Mouse (Mus musculus): ENCODE data around the gene Gak. TPM values are rescaled to one million over a fixed set of nuclear protein-coding genes. Genes with fewer than 3 reads are reported as not detected.

Gak gene
- polyA plus RNA-seq, 1 experiment from 2014 or later: 36.1 TPM

DNA sequence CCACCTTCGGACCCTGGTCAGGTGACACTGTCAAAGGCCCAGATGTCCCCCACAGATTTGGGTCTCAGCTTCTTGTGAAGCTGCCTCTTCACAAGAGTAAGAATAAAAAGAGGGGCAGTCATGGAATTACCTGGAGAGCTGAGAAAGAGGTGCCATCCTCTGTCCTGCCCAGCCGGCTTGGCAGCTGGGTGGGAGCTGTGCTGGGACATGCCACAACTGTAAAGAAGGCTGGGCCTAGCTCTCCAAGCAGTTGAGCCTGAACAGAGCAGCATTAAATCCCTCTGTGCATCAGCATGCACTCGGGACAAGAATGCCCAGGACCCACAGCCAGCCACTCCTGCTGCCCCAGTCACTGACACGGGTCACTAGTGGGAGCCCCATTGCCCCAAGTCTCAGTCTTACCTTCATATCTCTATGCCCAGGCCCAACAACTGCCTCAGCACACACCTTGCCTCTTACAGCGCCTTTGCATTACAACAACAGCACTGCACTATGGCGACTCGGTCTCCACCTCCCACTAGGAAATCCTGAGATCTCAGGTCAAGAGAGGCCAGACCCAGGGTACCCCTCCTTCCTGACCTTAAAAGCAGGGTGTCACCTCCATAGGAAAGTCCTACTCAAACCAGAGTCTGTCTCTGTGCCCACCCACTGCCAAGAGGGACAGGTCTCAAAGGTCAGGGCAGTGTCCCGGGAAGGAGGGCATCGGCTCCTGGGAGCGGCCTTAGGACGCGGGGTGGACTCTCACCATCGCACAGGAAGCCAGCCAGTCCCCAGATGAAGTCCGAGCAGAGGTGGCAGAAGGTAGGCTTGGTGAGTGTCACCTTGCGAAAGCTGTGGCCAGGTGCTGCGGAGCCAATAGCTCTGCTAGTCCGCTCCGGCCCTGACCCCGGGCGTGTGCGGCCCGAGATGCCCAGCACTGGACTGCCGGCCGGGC lies 30.4 kb upstream of the Gak start, which contains the start of gene Idua:
Gene Idua, plus strand, starts transcription at position 634 of the 934 bp plus-strand sequence.
- H3K36me3 ChIP-seq (ENCODE audit: control insufficient read depth, insufficient read depth, low read length): 0 out of 2 replicates have a peak, but pooled peaks cover 5% of the 10 kb centered on the region
- peak within 1 kb of the TSS; percentile 92 for H3K4me3 ChIP-seq (ENCODE audit: low read depth, low read length)
- no peak for DNase-seq (ENCODE audit: low spot score)
- no peaks in the 10 kb centered on the region for H3K9me3 ChIP-seq (ENCODE audit: control insufficient read depth, low read length)
- ATAC-seq (ENCODE audit: low FRiP score, low TSS enrichment): peak; percentile 61
- no peaks in the 10 kb centered on the region for H3K27me3 ChIP-seq (ENCODE audit: control insufficient read depth, insufficient read depth, low read length)
- TF ChIP-seq CTCF (IDR thresholded peaks at IDR 0.05; ENCODE audit: low read depth): no peak
- TF ChIP-seq EP300 (optimal IDR thresholded peaks at IDR 0.05): no peak
- peaks cover 5% of the 10 kb centered on the region for H3K4me1 ChIP-seq (replicated peaks; ENCODE audit: control insufficient read depth, insufficient read depth)
- peak within 1 kb of the TSS; percentile 61 for H3K27ac ChIP-seq (replicated peaks)
- H3K9ac ChIP-seq (ENCODE audit: low read length): peak within 1 kb of the TSS; percentile 92
- peak within 1 kb of the TSS; percentile 93 for H3K4me2 ChIP-seq (replicated peaks; ENCODE audit: low read depth)
- WGBS: 8% methylated on average over 24 of the region's 24 CpGs

DNA sequence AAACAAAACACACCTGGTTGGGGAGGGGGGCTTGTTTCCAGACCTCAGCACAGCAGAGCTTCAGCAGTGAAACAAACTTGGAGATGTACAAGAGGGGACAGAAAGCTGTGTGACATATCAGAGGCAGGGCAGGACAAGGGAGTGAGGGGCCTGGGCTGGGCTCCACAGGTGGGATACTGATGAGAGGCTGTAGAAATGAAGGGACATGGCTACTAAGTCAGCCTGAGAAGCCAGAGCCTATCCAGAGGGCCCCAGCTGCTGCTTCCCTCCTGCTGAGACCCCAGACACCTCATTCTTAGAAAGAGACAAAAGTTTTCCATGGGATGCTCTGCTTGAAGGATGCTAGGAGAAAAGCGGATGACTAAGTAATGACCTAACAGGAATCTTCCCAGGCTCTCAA lies 29.1 kb upstream of the Gak start:
- no peak overlapping the region for H3K27ac ChIP-seq (replicated peaks)
- H3K9ac ChIP-seq (ENCODE audit: low read length): no peak overlapping the region
- WGBS: 85% methylated on average over 1 of the region's 1 CpGs
- ATAC-seq (ENCODE audit: low FRiP score, low TSS enrichment) (no peak), DNase-seq (ENCODE audit: low spot score) (no peak)
- no peaks in the 10 kb centered on the region for H3K27me3 ChIP-seq (ENCODE audit: control insufficient read depth, insufficient read depth, low read length)
- no peak overlapping the region for H3K4me2 ChIP-seq (replicated peaks; ENCODE audit: low read depth)
- peaks cover 11% of the 10 kb centered on the region; the same call in 1 of the 2 replicates for H3K36me3 ChIP-seq (ENCODE audit: control insufficient read depth, insufficient read depth, low read length)
- H3K4me3 ChIP-seq (ENCODE audit: low read depth, low read length): no peak overlapping the region
- no peak for TF ChIP-seq CTCF (IDR thresholded peaks at IDR 0.05; ENCODE audit: low read depth)
- TF ChIP-seq EP300 (optimal IDR thresholded peaks at IDR 0.05): no peak
- H3K4me1 ChIP-seq (replicated peaks; ENCODE audit: control insufficient read depth, insufficient read depth): peaks cover 5% of the 10 kb centered on the region
- H3K9me3 ChIP-seq (ENCODE audit: control insufficient read depth, low read length): no peaks in the 10 kb centered on the region

DNA sequence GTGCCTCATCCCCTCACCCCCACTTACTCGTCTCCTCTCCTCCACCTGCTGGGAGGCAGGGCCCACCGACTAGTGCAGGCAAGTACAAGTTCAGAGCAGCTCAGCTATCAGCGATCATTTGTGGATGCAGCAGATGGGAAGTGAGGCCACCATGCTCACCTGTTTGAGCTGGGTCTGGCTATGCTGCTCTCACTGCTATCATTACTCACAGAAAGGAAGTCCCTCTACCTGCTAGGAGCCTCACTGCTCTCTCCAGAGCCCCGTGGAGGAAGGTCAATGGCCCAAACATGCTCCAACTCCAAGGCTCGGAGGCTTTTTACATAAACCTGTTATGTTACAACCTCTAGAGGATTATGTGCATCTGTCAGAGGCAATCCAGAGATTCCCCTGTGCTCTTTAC lies 27.9 kb upstream of the Gak start:
- Histone ChIP-seq H3K4me1 (replicated peaks; ENCODE audit: control insufficient read depth, insufficient read depth) (peaks cover 5% of the 10 kb centered on the region), H3K27me3 (ENCODE audit: control insufficient read depth, insufficient read depth, low read length) (no peaks in the 10 kb centered on the region), H3K27ac (replicated peaks) (no peak overlapping the region), H3K9ac (ENCODE audit: low read length) (no peak overlapping the region), H3K4me3 (ENCODE audit: low read depth, low read length) (no peak overlapping the region), H3K4me2 (replicated peaks; ENCODE audit: low read depth) (no peak overlapping the region), H3K36me3 (ENCODE audit: control insufficient read depth, insufficient read depth, low read length) (peaks cover 16% of the 10 kb centered on the region; the same call in 1 of the 2 replicates), H3K9me3 (ENCODE audit: control insufficient read depth, low read length) (no peaks in the 10 kb centered on the region)
- no peak for ATAC-seq (ENCODE audit: low FRiP score, low TSS enrichment)
- 70% methylated on average over 5 of the region's 5 CpGs for WGBS
- no peak for DNase-seq (ENCODE audit: low spot score)
- no peak for TF ChIP-seq EP300 (optimal IDR thresholded peaks at IDR 0.05)
- TF ChIP-seq CTCF (IDR thresholded peaks at IDR 0.05; ENCODE audit: low read depth): no peak

- H3K4me2 ChIP-seq (replicated peaks; ENCODE audit: low read depth): no peak overlapping the region
- no peaks in the 10 kb centered on the region for H3K9me3 ChIP-seq (ENCODE audit: control insufficient read depth, low read length)
- TF ChIP-seq EP300 (optimal IDR thresholded peaks at IDR 0.05) (no peak), CTCF (IDR thresholded peaks at IDR 0.05; ENCODE audit: low read depth) (no peak)
- H3K4me3 ChIP-seq (ENCODE audit: low read depth, low read length): no peak overlapping the region
- no peak overlapping the region for H3K27ac ChIP-seq (replicated peaks)
- H3K4me1 ChIP-seq (replicated peaks; ENCODE audit: control insufficient read depth, insufficient read depth): peaks cover 5% of the 10 kb centered on the region
- no peaks in the 10 kb centered on the region for H3K27me3 ChIP-seq (ENCODE audit: control insufficient read depth, insufficient read depth, low read length)
- 89% methylated on average over 15 of the region's 15 CpGs for WGBS
- ATAC-seq (ENCODE audit: low FRiP score, low TSS enrichment) (no peak), DNase-seq (ENCODE audit: low spot score) (no peak)
- no peak overlapping the region for H3K9ac ChIP-seq (ENCODE audit: low read length)
- H3K36me3 ChIP-seq (ENCODE audit: control insufficient read depth, insufficient read depth, low read length): peaks cover 16% of the 10 kb centered on the region; the same call in 1 of the 2 replicates
These were observed 26.5 kb upstream of the Gak start for GRCm38 (mm10) chr5:108655891-108656650.

- WGBS: 98% methylated on average over 9 of the region's 9 CpGs
These were observed 25.8 kb upstream of the Gak start for GRCm38 (mm10) chr5:108655381-108655780.

More at GRCm38 (mm10) chr5:108655381-108655780, 25.8 kb upstream of the Gak start:
- no peak for TF ChIP-seq EP300 (optimal IDR thresholded peaks at IDR 0.05)
- no peak for TF ChIP-seq CTCF (IDR thresholded peaks at IDR 0.05; ENCODE audit: low read depth)
- Histone ChIP-seq H3K36me3 (ENCODE audit: control insufficient read depth, insufficient read depth, low read length) (peaks cover 16% of the 10 kb centered on the region; the same call in 1 of the 2 replicates), H3K9ac (ENCODE audit: low read length) (no peak overlapping the region), H3K4me2 (replicated peaks; ENCODE audit: low read depth) (no peak overlapping the region), H3K4me3 (ENCODE audit: low read depth, low read length) (no peak overlapping the region), H3K27me3 (ENCODE audit: control insufficient read depth, insufficient read depth, low read length) (no peaks in the 10 kb centered on the region), H3K9me3 (ENCODE audit: control insufficient read depth, low read length) (no peaks in the 10 kb centered on the region), H3K4me1 (replicated peaks; ENCODE audit: control insufficient read depth, insufficient read depth) (peaks cover 3% of the 10 kb centered on the region), H3K27ac (replicated peaks) (no peak overlapping the region)
- DNase-seq (ENCODE audit: low spot score) (no peak), ATAC-seq (ENCODE audit: low FRiP score, low TSS enrichment) (no peak)

All from stomach, postnatal 0 days (tissue).